Mouse (Mus musculus) stomach, embryonic 16.5 days (tissue): ENCODE results near the gene Gm3854. TPM values are rescaled to one million over a fixed set of nuclear protein-coding genes. Genes with fewer than 3 reads are reported as not detected.
A peak's percentile ranks its signal among the peaks of the same experiment; 100 is the strongest.

ENCODE experiments used
- ATAC-seq: fragments of 200-750 bp; cut with Nextera tagmentation; 2 replicates; pipeline ENCODE4 v1.8.0; 2017; ENCODE audit warnings: moderate number of reproducible peaks, moderate TSS enrichment; ENCODE audit not compliant: insufficient read depth, low FRiP score
- H3K27ac ChIP-seq: fragments of 300-500 bp; sonication (generic); 2 replicates; pipeline ENCODE4 v1.5.1; 2014; ENCODE audit warnings: low read length
- H3K27me3 ChIP-seq: fragments of 300-500 bp; sonication (generic); 2 replicates; pipeline ENCODE4 v1.6.1; 2014; ENCODE audit warnings: low read length, control low read depth, mixed read lengths; ENCODE audit not compliant: control insufficient read depth, insufficient read depth
- H3K36me3 ChIP-seq: fragments of 300-500 bp; sonication (generic); 2 replicates; pipeline ENCODE4 v1.6.1; 2014; ENCODE audit warnings: low read length; ENCODE audit not compliant: control insufficient read depth, insufficient read depth
- H3K4me1 ChIP-seq: fragments of 300-500 bp; sonication (generic); 2 replicates; pipeline ENCODE4 v1.6.1; 2014; ENCODE audit warnings: low read length, control low read depth, mixed read lengths; ENCODE audit not compliant: control insufficient read depth, insufficient read depth
- H3K4me2 ChIP-seq: fragments of 300-500 bp; sonication (generic); 2 replicates; pipeline ENCODE4 v1.6.1; 2014; ENCODE audit warnings: low read depth, low read length, mixed read lengths
- H3K4me3 ChIP-seq: fragments of 300-500 bp; sonication (generic); replicated peaks from 2 replicates; pipeline ENCODE4 v1.5.1; 2014; ENCODE audit warnings: mild to moderate bottlenecking, low read length
- H3K9ac ChIP-seq: fragments of 300-500 bp; sonication (generic); 2 replicates; pipeline ENCODE4 v1.6.1; 2014; ENCODE audit warnings: low read length
- H3K9me3 ChIP-seq: fragments of 300-500 bp; sonication (generic); replicated peaks from 2 replicates; pipeline ENCODE4 v1.6.1; 2016; ENCODE audit warnings: low read length, control low read depth; ENCODE audit not compliant: control insufficient read depth
- WGBS: fragments of 180-500 bp; shearing (Covaris S2); extraction: QIAGEN DNeasy Blood & Tissue Kit; methylation state at CpG from one replicate; pipeline ENCODE4 v1.1.7; 2014; 5-methylcytosine and 5-hydroxymethylcytosine counted together
- polyA plus RNA-seq: library from polyadenylated mRNA; unstranded; fragments of >200 nt; fragmentation: Nextera tagmentation; extraction: Ambion mirVana; gene quantifications from 2 replicates; pipeline ENCODE4 v1.2.1, GENCODE M21; 2015

Gm3854 gene
- polyA plus RNA-seq, 1 experiment from 2014 or later: 1.7 TPM

GRCm38 (mm10) chr7:6378441-6378840 lies 34.9 kb downstream of the Gm3854 start:
- no peak overlapping the region for H3K9ac ChIP-seq
- 0 out of 2 replicates have a peak, but pooled peaks cover 4% of the 10 kb centered on the region for H3K36me3 ChIP-seq

GRCm38 (mm10) chr7:6381431-6381830 lies 37.9 kb downstream of the Gm3854 start:
- Histone ChIP-seq H3K4me3 (no peak overlapping the region), H3K4me1 (peaks cover 12% of the 10 kb centered on the region), H3K9ac (no peak overlapping the region), H3K36me3 (no peaks in the 10 kb centered on the region), H3K4me2 (no peak overlapping the region), H3K27ac (no peak overlapping the region), H3K9me3 (no peaks in the 10 kb centered on the region), H3K27me3 (no peaks in the 10 kb centered on the region)
- no peak for ATAC-seq
- 72% methylated on average over 2 of the region's 2 CpGs for WGBS

More at GRCm38 (mm10) chr7:6378441-6378840, 34.9 kb downstream of the Gm3854 start:
- peaks cover 8% of the 10 kb centered on the region for H3K4me1 ChIP-seq
- no peak for ATAC-seq
- H3K27me3 ChIP-seq: no peaks in the 10 kb centered on the region
- WGBS: 85% methylated on average over 8 of the region's 8 CpGs
- H3K9me3 ChIP-seq: no peaks in the 10 kb centered on the region
- no peak overlapping the region for H3K4me2 ChIP-seq
- no peak overlapping the region for H3K27ac ChIP-seq
- no peak overlapping the region for H3K4me3 ChIP-seq

- H3K4me3 ChIP-seq: peak within 1 kb of the TSS; percentile 69
- no peaks in the 10 kb centered on the region for H3K36me3 ChIP-seq
- H3K9ac ChIP-seq: peak within 1 kb of the TSS; percentile 75
- no peaks in the 10 kb centered on the region for H3K9me3 ChIP-seq
- under 1% methylated on average over 26 of the region's 28 CpGs for WGBS
- H3K27me3 ChIP-seq: no peaks in the 10 kb centered on the region
- ATAC-seq: peak; percentile 99
- H3K4me2 ChIP-seq: peak within 1 kb of the TSS; percentile 72
- peaks cover 12% of the 10 kb centered on the region for H3K4me1 ChIP-seq
- H3K27ac ChIP-seq: no peak within 1 kb of the TSS
These were observed 39.5 kb downstream of the Gm3854 start, which contains the start of gene Zfp28 for GRCm38 (mm10) chr7:6383044-6383455. Gene Zfp28 (plus strand): TSS chr7:6383295.

- no peaks in the 10 kb centered on the region for H3K36me3 ChIP-seq
- peaks cover 12% of the 10 kb centered on the region for H3K4me1 ChIP-seq
- H3K27ac ChIP-seq: no peak overlapping the region
- H3K9me3 ChIP-seq: no peaks in the 10 kb centered on the region
- 64% methylated on average over 8 of the region's 8 CpGs for WGBS
- H3K4me3 ChIP-seq: peak overlapping the region; percentile 69
- no peak for ATAC-seq
- H3K9ac ChIP-seq: 0 out of 2 replicates have a peak overlapping the region, but pooled peaks have one; percentile 75
- peak overlapping the region; percentile 72 for H3K4me2 ChIP-seq
- no peaks in the 10 kb centered on the region for H3K27me3 ChIP-seq
These were observed 40.5 kb downstream of the Gm3854 start for GRCm38 (mm10) chr7:6384011-6384410.

GRCm38 (mm10) chr7:6386995-6387394 lies 43.4 kb downstream of the Gm3854 start:
- Histone ChIP-seq H3K4me1 (peaks cover 12% of the 10 kb centered on the region), H3K36me3 (0 out of 2 replicates have a peak, but pooled peaks cover 5% of the 10 kb centered on the region), H3K27ac (no peak overlapping the region), H3K27me3 (no peaks in the 10 kb centered on the region), H3K4me3 (no peak overlapping the region), H3K9ac (no peak overlapping the region), H3K9me3 (no peaks in the 10 kb centered on the region), H3K4me2 (no peak overlapping the region)
- no peak for ATAC-seq
- 92% methylated on average over 8 of the region's 8 CpGs for WGBS

GRCm38 (mm10) chr7:6388971-6389370 lies 45.4 kb downstream of the Gm3854 start:
- 0 out of 2 replicates have a peak, but pooled peaks cover 5% of the 10 kb centered on the region for H3K36me3 ChIP-seq
- H3K27me3 ChIP-seq: no peaks in the 10 kb centered on the region
- no peak overlapping the region for H3K4me2 ChIP-seq
- peaks cover 2% of the 10 kb centered on the region; the same call in 1 of the 2 replicates for H3K4me1 ChIP-seq
- no peak overlapping the region for H3K4me3 ChIP-seq
- 81% methylated on average over 5 of the region's 5 CpGs for WGBS
- no peak overlapping the region for H3K9ac ChIP-seq
- H3K9me3 ChIP-seq: no peaks in the 10 kb centered on the region
- no peak for ATAC-seq
- H3K27ac ChIP-seq: no peak overlapping the region

- H3K9ac ChIP-seq: no peak overlapping the region
- no peaks in the 10 kb centered on the region for H3K9me3 ChIP-seq
- 75% methylated on average over 5 of the region's 5 CpGs for WGBS
- 0 out of 2 replicates have a peak, but pooled peaks cover 5% of the 10 kb centered on the region for H3K36me3 ChIP-seq
- no peak overlapping the region for H3K27ac ChIP-seq
- no peak overlapping the region for H3K4me2 ChIP-seq
- H3K27me3 ChIP-seq: no peaks in the 10 kb centered on the region
- H3K4me3 ChIP-seq: no peak overlapping the region
- no peak for ATAC-seq
- H3K4me1 ChIP-seq: no peaks in the 10 kb centered on the region
These were observed 45.9 kb downstream of the Gm3854 start for GRCm38 (mm10) chr7:6389449-6389848.

GRCm38 (mm10) chr7:6397996-6398975 lies 54.7 kb downstream of the Gm3854 start, which contains the start of gene Smim17:
Gene Smim17 (plus strand): TSS chr7:6398715.
- WGBS: 25% methylated on average over 25 of the region's 25 CpGs
- Histone ChIP-seq H3K36me3 (no peaks in the 10 kb centered on the region), H3K27ac (no peak within 1 kb of the TSS), H3K4me3 (peak within 1 kb of the TSS; percentile 55), H3K9ac (peak within 1 kb of the TSS; percentile 68), H3K27me3 (no peaks in the 10 kb centered on the region), H3K9me3 (no peaks in the 10 kb centered on the region), H3K4me2 (peak within 1 kb of the TSS; percentile 65), H3K4me1 (no peaks in the 10 kb centered on the region)
- peak; percentile 60; the same call in 1 of the 2 replicates for ATAC-seq
